Mouse (Mus musculus) CH12.LX (cell line): Measurements from ENCODE around the gene Srcap.

Source experiments
- CTCF ChIP-seq, 2 experiments: IDR thresholded peaks in 1 of 2; conservative IDR thresholded peaks in 1 of 2; 2 replicates each; pipeline ENCODE4 v1.5.1; 2011 to 2012; ENCODE audit warnings: low read depth in 2 of 2, low read length in 2 of 2, improper control_type of control experiment in 1 of 2, inconsistent platforms in 1 of 2, mild to moderate bottlenecking in 1 of 2, moderate library complexity in 1 of 2
- SMC3 ChIP-seq: IDR thresholded peaks from 2 replicates; pipeline ENCODE4 v1.6.1; 2011; ENCODE audit warnings: low read depth, low read length, improper control_type of control experiment

DNA sequence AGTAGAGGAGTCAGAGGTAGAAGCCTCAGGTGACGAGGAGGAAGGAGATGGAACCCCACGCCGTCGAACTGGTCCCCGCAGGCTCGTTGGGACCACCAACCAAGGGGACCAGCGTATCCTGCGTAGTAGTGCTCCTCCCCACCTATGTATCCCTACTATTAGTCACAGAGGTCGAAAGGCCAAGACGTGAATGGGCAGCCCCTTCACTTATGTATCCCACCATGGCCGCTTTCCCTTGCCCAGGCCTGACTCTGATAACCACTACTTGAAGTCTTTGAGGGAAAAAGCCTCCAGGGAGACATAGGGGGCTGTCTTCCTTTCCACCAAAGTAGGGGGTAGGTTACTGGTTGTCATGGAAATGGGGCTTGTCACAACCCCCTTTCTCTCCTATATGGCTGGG lies 48.8 kb downstream of the Srcap start:
- TF ChIP-seq CTCF (conservative IDR thresholded peaks at IDR 0.05 in 1 of 2, IDR thresholded peaks at IDR 0.05 in 1 of 2; ENCODE audit: low read depth in 2 of 2, low read length in 2 of 2), result no peak
- TF ChIP-seq SMC3, result no peak
